Comparison of ENCODE assay signal across 8 mouse cellular contexts in genomic region chr4:148130561-148131413, GRCm38 (mm10). TPM values are rescaled to one million over a fixed set of nuclear protein-coding genes. Genes with fewer than 3 reads are reported as not detected.
DNase-seq lines count a peak whose midpoint lies in the region; ATAC-seq and TF ChIP-seq lines count a peak whose summit lies in the region.

Gene Draxin (minus strand): TSS chr4:148130698.

- H3K4me3 ChIP-seq in cortical plate, adult 2 months (ENCODE audit: insufficient read depth, low read length), result peak within 1 kb of the TSS; percentile 31
- peak within 1 kb of the TSS; percentile 81 for H3K4me3 ChIP-seq in hindbrain, embryonic 10.5 days

- H3K27ac ChIP-seq in cortical plate, adult 2 months (ENCODE audit: insufficient read depth, low read length), result no peak within 1 kb of the TSS
- H3K27ac ChIP-seq in hindbrain, embryonic 10.5 days, result peak within 1 kb of the TSS; percentile 99

- H3K27me3 ChIP-seq in hindbrain, embryonic 10.5 days (ENCODE audit: insufficient read depth, poor library complexity, severe bottlenecking), result peaks cover 54% of the 10 kb centered on the region

- no peak for TF ChIP-seq POLR2A in cortical plate, adult 2 months (IDR thresholded peaks at IDR 0.05; ENCODE audit: extremely low read depth, insufficient read depth, low read length)

- H3K36me3 ChIP-seq in hindbrain, embryonic 10.5 days, result peaks cover 3% of the 10 kb centered on the region; the same call in 1 of the 2 replicates

- peak; percentile 48 to 69 for DNase-seq in layer of hippocampus, postnatal 10 days (ENCODE audit: low spot score in 2 of 2)
- DNase-seq in layer of hippocampus, adult 11-12 months (ENCODE audit: low spot score), result no peak
- peak; percentile 82 for DNase-seq in hindbrain, embryonic 10.5 days (ENCODE audit: low spot score)
- peak; percentile 40 for DNase-seq in liver
- peak; percentile 82 for DNase-seq in neural tube, embryonic 10.5 days (ENCODE audit: extremely low spot score, low spot score)
- no peak for DNase-seq in left cerebral cortex, postnatal 14 days (ENCODE audit: low spot score in 2 of 2)

- no peak for TF ChIP-seq CTCF in cortical plate, adult 2 months (IDR thresholded peaks at IDR 0.05; ENCODE audit: extremely low read depth, insufficient read depth, low read length)

- WGBS in hindbrain, embryonic 10.5 days, result under 1% methylated on average over 86 of the region's 87 CpGs

- ATAC-seq in cerebellum, adult (ENCODE audit: insufficient number of reproducible peaks, low FRiP score, low TSS enrichment), result no peak

- no peaks in the 10 kb centered on the region for H3K9me3 ChIP-seq in hindbrain, embryonic 10.5 days

- no peaks in the 10 kb centered on the region for H3K4me1 ChIP-seq in cortical plate, adult 2 months (ENCODE audit: control insufficient read depth, insufficient read depth, low read length)
- peaks cover 63% of the 10 kb centered on the region for H3K4me1 ChIP-seq in hindbrain, embryonic 10.5 days (replicated peaks)

- intact Hi-C loops in left cerebral cortex, postnatal 14 days (cut with DNase I), result no loop called here

RNA-seq across cellular contexts. Expression of gene Draxin, which starts in this region (rescaled TPM):
- 10 to 100 TPM in 1 of 2 experiments, 1 to 10 TPM in 1; 9.9 to 10.8 TPM for total RNA-seq in layer of hippocampus, postnatal 10 days (2021)
- polyA plus RNA-seq in cortical plate, adult 2 months (2012; rRNA removed), result 0.42 and 0.45 TPM in 2 replicates
- polyA plus RNA-seq in hindbrain, embryonic 10.5 days (2016; fragmentation: Nextera tagmentation; extraction: Ambion mirVana), result 6.5 and 13.1 TPM in 2 replicates
- 1 to 10 TPM in 1 of 2 experiments, under 1 TPM in 1; 0.46 to 1.2 TPM for total RNA-seq in left cerebral cortex, postnatal 14 days (2021)

Comparison
In these comparisons a context has a peak if more than half of its experiments do, and no peak if none do; other contexts are left out.
1. RNA of gene Draxin (total RNA-seq): 9.9 to 10.8 TPM in layer of hippocampus, postnatal 10 days; 0.46 to 1.2 TPM in left cerebral cortex, postnatal 14 days; every median in the first group is over 4 times any median in the second.
2. DNase-seq: peak in layer of hippocampus, postnatal 10 days (2 of 2), hindbrain, embryonic 10.5 days (single experiment), liver (single experiment) and neural tube, embryonic 10.5 days (single experiment); none in layer of hippocampus, adult 11-12 months (single experiment) and left cerebral cortex, postnatal 14 days (0 of 2).